Mouse (Mus musculus) right cerebral cortex, postnatal 36 days (tissue): ENCODE data around the gene Aaed1.
"Not testable (repeated sequence)": the region's sequence is repeated elsewhere in the genome, so short reads cannot be mapped to it uniquely, and the experiment has no call there.

Source experiments
- DNase-seq, 2 experiments: peaks; one replicate each; pipeline ENCODE4 v3.0.0; 2022; ENCODE audit warnings: low spot score in 2 of 2, mixed read lengths in 1 of 2

Aaed1 gene

GRCm38 (mm10) chr13:64307508-64307907 lies 5.0 kb downstream of the Aaed1 start:
- DNase-seq = no peak

- DNase-seq = peak in 1 of 2 experiments; percentile 16
Measured at GRCm38 (mm10) chr13:64306078-64306477, 6.4 kb downstream of the Aaed1 start.

DNA sequence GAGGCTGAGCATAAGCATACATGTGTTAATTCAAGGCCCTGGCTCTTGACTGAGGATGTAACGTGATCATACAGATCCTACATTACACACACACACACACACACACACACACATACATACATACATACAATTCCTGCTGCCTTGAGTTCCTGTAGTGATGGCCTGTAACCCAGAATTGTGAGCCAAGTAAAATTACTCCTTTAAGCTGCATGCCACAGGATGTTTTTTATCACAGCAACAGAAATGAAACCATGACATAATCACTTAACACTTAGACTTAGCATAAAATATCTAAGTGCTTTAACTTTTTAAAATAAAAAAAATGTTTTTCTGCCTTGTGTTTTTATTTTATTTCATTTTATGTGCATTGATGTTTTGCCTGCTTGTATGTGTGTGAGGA lies 13.4 kb downstream of the Aaed1 start:
- no peak for DNase-seq

- DNase-seq = no peak
Measured at GRCm38 (mm10) chr13:64286791-64287190, 25.7 kb downstream of the Aaed1 start.

DNA sequence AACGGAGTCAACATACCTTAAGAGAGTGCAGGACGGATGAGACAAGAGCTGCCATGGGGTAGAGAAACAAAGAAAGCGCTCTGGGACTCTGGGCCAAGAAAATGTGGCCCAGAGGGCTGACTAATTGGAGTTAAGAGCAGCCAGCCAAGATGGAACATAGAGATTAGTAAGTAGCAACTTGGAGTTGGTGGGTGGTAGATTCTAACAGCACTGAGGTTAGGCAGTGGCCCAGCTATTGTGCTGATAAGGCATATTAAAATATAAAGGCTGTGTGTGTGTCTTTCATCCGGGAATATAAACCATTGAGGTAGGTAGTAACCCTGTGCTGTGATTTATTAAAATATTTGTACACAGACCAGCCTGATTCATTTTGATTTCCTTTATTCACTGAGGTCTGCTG lies 26.2 kb downstream of the Aaed1 start:
- no peak for DNase-seq

DNA sequence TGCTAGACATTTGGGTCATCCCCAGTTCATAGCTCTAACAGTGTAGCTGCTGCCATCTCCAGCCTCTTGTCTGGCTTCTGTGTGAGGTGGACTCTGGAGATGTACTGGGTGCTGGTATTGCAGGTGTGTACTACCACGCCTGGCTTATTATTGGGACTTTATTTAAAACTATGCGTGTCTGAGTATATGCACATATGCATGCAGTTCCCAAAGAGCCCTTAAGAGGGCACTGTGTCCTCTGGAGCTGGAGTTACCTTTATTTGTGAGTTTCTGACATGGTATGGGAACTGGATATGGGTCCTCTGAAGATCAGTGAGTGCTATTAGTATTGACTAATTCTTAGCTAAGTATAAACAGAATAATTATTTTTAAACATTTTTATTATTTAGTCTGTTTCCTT lies 27.8 kb downstream of the Aaed1 start:
- DNase-seq = no peak

GRCm38 (mm10) chr13:64280940-64281339 lies 31.6 kb downstream of the Aaed1 start:
- DNase-seq = no peak

DNA sequence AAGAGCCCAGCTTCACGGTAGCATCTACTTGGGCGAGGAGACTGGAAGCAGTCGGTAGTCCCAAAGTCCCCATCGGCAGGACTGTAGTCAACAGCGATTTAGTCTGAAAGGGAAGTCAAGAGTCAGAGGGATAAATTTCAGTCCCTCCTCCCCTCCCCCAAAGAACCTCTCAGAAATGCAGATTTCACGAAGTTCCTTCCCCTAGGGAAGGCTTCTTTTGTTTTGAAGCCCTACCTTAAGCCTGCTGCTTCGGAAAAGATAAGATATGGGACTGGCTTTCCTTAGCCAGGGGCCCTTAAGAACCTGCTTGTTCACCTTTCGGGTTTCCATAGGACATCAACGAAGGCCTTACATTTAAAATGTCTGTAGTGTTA lies 36.8 kb downstream of the Aaed1 start:
- DNase-seq = no peak

DNA sequence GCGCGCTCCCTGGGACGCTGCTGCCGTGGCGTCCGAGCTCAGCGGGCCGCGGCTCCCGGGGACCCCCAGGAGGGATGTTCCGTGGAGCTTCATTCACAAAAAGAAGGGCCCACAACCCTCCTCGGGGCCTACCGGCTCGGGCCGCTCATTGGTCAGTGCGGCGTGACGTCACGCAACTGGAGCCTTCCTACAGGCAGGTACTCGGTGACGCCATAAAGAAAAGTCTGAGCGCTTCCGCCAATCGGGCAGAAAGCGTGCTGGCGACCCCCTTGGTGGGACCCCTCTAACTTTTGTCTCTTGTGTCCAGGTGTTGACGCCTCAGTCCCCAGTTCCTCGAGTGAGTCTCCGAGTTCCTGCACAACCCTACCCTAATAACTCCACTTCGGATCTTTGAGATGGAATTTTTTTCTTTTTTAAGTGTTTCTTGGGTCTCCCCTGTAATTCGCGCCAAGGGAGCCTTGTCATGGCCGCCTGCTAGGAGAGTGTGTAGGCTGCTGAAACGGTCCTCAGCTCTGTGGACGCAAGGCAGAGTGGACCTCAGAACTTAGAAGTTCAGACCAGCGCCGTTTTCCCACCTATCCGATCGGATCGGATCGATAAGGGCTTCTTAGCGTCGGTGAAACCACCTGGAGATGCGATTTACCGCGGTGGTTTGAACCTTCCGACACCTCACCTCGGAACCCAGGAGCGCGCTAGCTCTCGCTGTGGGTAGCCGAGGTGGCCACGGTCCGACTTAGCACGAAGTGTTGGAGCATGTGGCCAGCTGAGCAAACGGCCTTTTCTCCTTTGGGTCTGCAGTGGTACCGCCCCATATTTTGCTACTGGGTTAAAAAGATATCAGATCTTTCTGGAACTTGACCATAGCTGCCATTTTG lies 37.4 kb downstream of the Aaed1 start, which contains the start of gene Cdc14b:
Gene Cdc14b, minus strand, starts transcription at position 412 of the 875 bp plus-strand sequence.
- DNase-seq = peak; percentile 59 to 61

DNA sequence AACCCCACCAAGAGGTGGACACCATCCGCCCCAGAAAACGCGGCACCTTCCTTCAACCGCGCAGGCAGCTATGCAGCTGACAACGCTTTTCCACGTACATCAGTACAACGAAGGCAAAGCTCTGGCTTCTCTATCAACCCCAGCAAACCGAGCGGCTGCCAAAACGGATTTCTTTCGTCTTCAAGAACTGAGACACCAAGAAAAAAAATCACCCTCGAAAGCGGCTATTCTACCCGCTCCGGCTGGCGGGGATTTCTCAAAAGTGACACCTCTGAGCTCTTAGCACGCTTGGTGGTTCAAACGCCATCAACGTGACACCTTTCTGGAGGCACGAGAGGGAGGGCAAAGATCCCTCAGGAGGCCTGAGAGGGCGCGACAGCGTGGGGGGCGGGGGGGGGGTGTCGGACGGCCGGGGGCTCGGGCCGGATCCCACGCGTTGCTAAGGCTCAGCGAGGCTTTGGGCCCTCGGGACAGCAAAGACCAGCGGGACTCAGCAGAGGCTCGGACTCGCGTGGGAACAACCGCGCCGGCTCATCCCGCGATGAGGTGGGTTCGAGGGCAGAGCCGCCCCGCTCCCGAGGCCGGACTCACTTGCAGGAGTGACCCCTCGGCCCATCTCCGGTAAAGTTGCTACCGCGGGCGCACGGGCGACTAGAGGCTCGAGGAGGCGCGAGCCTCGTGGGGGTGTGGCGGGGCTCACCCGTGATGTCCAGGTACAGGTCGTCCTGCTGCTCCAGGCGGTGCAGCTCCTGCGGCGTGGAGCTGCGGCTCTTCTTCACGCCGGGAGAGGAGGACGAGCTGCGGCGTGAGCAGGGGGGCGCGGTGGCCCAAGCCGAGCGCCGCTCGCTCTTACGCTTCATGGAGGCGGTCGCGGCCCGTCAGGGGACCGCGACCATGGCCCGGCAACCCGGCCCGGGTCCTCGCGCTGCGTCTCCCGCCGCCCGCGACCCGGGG lies 38.3 kb downstream of the Aaed1 start:
- no peak for DNase-seq

DNA sequence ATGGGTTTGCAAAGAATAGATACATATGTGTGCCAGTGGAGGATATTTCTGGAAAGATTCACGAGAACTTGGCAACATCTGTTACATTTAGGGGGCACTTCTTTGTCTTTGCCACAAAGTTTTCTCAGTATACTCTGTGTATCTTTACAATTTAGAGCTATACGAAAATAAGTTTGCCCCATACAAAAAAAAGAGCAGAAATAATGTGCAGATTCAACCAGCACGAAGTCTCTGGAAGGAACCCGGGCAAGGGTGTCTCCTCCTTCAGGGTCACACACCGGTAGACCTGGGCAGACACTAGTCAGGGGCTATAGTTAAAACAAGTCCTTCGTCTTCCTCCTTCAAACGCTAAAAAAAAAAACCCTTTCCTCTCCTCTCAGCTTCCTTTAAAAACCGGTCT lies 39.2 kb downstream of the Aaed1 start:
- DNase-seq = no peak

DNA sequence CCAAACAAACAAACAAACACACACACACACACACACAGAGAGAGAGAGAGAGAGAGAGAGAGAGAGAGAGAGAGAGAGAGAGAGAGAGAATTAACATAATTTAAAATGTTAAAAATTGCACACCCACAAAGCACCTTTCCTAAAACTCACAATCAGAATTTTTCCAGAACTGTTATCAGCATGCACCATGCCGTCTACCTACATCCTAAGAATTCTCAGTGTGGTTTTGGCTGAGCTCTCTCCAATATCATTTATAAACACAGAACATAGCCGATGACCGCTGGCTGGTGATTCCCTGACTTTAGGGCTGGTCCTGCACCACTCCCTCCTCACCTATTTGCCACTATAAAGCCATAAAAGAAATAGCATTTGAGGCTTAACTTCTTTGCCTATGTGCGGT lies 44.1 kb downstream of the Aaed1 start:
- DNase-seq = no peak

DNA sequence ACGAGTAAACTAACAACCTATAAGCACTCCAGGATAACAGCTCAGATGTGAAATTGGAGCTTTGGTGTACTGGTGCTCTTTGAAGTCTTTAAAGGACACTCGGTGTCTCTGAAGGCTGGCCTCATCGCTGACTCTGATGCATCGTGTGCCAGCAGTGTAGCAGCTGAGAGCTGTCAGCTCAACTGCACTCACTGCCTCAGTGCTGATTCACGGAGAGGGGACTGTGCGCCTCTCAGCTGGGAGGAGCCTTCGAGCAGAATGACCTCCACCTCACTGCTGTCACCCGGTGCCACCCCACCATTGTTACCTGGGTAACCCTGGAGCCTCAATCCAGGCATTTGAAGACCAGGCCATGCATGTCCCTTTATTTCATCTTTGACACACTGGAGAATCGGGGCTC lies 45.4 kb downstream of the Aaed1 start:
- DNase-seq = no peak

GRCm38 (mm10) chr13:64264586-64264985 lies 47.9 kb downstream of the Aaed1 start:
- DNase-seq = no peak

DNA sequence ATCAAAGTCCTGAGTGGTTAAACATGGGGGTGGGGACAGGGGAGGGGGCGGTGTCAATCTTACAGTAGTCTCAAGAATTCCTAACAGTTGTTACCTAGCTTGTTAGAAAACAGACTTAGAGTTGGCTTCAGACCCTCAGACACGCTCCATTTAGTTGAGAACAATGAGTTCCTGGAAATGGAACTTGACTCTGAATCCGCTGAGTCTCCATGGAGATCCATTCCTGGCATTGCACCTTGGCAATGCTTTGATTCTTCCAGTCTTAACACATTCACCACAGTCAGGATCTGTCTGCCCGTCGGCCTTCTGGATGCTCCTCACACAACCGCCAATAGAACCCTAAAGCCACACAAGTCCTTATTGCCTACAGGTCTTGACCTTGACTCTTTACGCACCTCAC lies 52.6 kb downstream of the Aaed1 start:
- peak in 1 of 2 experiments; percentile 28 for DNase-seq

DNA sequence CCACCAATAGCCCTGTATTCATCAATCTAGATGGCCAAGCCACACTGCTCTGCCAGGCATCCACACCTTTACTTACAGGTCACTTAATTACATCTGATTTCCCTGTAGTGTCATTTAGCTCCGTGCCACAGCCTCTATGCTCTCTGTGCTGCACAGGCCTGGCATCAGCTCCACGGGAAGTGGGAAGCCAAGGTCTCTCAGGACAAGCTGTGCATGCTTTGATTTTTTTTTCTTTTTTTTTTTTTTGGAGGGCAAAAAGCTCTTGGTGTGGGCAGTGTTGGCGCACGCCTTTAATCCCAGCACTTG lies 54.0 kb downstream of the Aaed1 start:
- no peak for DNase-seq

- no peak for DNase-seq
Measured at GRCm38 (mm10) chr13:64257814-64258515, 54.5 kb downstream of the Aaed1 start.

DNA sequence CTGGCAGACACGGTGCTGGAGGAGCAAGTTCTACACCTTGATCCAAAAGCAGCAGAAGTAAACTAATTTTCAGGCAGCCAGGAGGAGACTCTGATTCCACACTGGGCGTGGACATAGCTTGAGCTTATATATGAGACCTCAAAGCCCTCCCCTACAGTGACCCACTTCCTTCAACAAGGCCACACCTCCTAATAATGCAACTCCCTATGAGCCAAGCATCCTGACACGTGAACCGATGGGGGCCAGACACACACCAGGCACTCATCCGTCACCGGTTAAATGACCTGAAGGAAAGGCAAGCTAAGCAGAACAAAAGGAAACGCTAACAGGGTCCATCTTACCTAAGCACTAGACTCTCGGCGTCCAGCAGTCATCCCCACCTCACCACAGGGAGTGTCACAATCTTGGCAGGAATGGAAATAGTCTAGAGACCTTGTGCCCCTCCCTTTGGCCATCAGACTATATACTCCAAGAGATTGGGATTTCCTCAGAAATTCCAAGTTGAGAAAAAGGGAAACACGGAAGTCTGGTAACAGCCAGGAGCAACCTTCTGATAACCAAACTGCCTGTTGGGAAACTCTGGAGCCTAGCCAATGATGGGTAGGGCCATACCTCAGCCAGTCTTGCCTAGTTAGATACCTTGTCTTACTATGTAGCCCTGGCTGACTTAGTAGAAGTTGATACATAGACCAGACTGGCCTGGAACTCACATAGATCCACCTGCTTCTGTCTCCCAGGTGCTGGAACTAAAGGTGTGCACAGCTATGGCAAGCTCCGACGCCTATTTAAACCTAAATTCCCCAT lies 55.3 kb downstream of the Aaed1 start:
- DNase-seq = no peak

DNA sequence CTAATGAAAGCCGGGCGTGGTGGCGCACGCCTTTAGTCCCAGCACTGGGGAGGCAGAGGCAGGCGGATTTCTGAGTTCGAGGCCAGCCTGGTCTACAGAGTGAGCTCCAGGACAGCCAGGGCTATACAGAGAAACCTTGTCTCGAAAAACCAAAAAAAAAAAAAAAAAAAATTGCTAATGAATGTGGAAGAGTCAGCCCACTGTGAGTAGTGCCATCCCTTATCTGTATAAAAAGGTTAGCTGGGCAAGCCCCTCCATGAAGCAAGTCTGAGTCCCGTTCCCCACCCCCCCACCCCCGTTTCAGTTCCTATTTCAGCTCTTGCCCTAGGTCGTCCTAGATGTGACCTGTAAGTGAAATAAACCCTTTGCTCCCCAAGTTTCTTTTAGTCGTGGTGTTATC lies 58.3 kb downstream of the Aaed1 start:
- not testable (repeated sequence) for DNase-seq

- no peak for DNase-seq
Measured at GRCm38 (mm10) chr13:64253697-64254096, 58.8 kb downstream of the Aaed1 start.

DNA sequence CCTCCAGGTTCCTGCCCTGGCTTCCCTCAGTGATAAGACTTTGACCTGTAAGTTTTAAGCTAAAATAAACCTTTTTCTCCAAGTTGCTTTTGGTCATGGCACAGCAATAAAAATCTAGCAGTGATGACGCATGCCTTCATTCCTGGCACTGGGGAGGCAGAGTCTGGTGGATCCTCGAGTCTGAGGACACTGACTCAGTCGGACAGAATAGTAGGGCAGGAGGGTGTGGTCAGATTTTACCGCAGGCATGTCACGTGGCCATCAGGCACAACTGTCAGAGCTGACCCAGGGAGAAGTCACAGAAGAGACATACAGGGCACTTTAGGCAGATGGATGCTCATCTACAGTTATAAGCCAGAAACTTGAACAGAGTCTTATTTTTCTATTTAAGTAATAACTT lies 60.4 kb downstream of the Aaed1 start:
- no peak for DNase-seq
